Mouse (Mus musculus) lung, postnatal 25 days (tissue): ENCODE data around the gene Hsd11b2.
"Not testable (repeated sequence)": the region's sequence is repeated elsewhere in the genome, so short reads cannot be mapped to it uniquely, and the experiment has no call there.

Experiments used
- DNase-seq: peaks from one replicate; pipeline ENCODE4 v3.0.0; 2022; ENCODE audit warnings: low spot score

Gene Hsd11b2

GRCm38 (mm10) chr8:105564573-105565229 is 46.1 kb downstream of the Hsd11b2 start:
- not testable (repeated sequence) for DNase-seq

GRCm38 (mm10) chr8:105565401-105565881 is 46.9 kb downstream of the Hsd11b2 start:
- no peak for DNase-seq

GRCm38 (mm10) chr8:105565952-105566702 is 47.6 kb downstream of the Hsd11b2 start, which contains the start of gene Atp6v0d1:
TSS of gene Atp6v0d1 (minus strand) at chr8:105566047.
- DNase-seq: peak; percentile 100

GRCm38 (mm10) chr8:105566703-105567595 is 48.4 kb downstream of the Hsd11b2 start:
- no peak for DNase-seq

- no peak for DNase-seq
Measured at GRCm38 (mm10) chr8:105571810-105572209, 53.3 kb downstream of the Hsd11b2 start.

- peak; percentile 44 for DNase-seq
Measured at GRCm38 (mm10) chr8:105573427-105573826, 54.9 kb downstream of the Hsd11b2 start.
